Mouse (Mus musculus) layer of hippocampus, adult 18-20 months (tissue): Measurements from ENCODE around the gene Hist1h4m. TPM values are rescaled to one million over a fixed set of nuclear protein-coding genes. Genes with fewer than 3 reads are reported as not detected.

Experiments
- microRNA-seq, 2 experiments: library from miRNA; unstranded; fragments of <30 nt; microRNA quantifications; one replicate each; pipeline ENCODE4 v1.2.0; 2021
- total RNA-seq, 2 experiments: library from RNA; stranded (reverse); gene quantifications; 2 replicates each; pipeline ENCODE4 v1.2.3; 2021

Hist1h4m gene
- total RNA-seq, 2 experiments from 2014 or later, result 262 to 266 TPM

Small RNAs within 50 kb of the gene (microRNA-seq; reads per million reads assigned to microRNA genes)
- gene Gm19658, result 0 reads per million in 2 experiments
- gene Gm44346, result 0 reads per million in 2 experiments
- 0 reads per million in 2 experiments for gene Gm44466

Other genes with a start within 250 kb of the Hist1h4m start
- gene Olfr1364, start 230.0 kb upstream of the Hist1h4m start, total RNA-seq, result not detected
- not detected for gene Olfr1362, start 197.7 kb upstream of the Hist1h4m start, total RNA-seq
- gene Olfr11, start 169.2 kb upstream of the Hist1h4m start, total RNA-seq, result not detected
- not detected for gene Olfr1361, start 148.4 kb upstream of the Hist1h4m start, total RNA-seq
- gene Olfr1360, start 134.3 kb upstream of the Hist1h4m start, total RNA-seq, result not detected
- gene Olfr1359, start 113.6 kb upstream of the Hist1h4m start, total RNA-seq, result not detected
- 10 to 100 TPM; 27.6 to 36.7 TPM for gene Hist1h2bl, start 95.6 kb upstream of the Hist1h4m start, total RNA-seq
- 10 to 100 TPM in 1 of 2 experiments, 1 to 10 TPM in 1; 8.2 to 48.5 TPM for gene Hist1h2ai, start 95.3 kb upstream of the Hist1h4m start, total RNA-seq
- gene Hist1h3h, start 94.1 kb upstream of the Hist1h4m start, total RNA-seq, result 10 to 100 TPM; 48.4 to 55.7 TPM
- gene Hist1h2bm, start 89.7 kb upstream of the Hist1h4m start, total RNA-seq, result 1 to 10 TPM; 2.9 to 3.3 TPM
- 10 to 100 TPM; 14.8 to 23.1 TPM for gene Hist1h4j, start 76.7 kb upstream of the Hist1h4m start, total RNA-seq
- 100 to 1,000 TPM; 282 to 318 TPM for gene Hist1h4k, start 61.2 kb upstream of the Hist1h4m start, total RNA-seq
- gene Hist1h2ak, start 57.9 kb upstream of the Hist1h4m start, total RNA-seq, result 10 to 100 TPM; 11.8 to 15.2 TPM
- 1 to 10 TPM; 2.7 to 6.6 TPM for gene Hist1h2bn, start 57.6 kb upstream of the Hist1h4m start, total RNA-seq
- 1 to 10 TPM; 4.4 to 4.9 TPM for gene Hist1h1b, start 31.1 kb upstream of the Hist1h4m start, total RNA-seq
- 10 to 100 TPM; 45.5 to 56.3 TPM for gene Hist1h3i, start 28.4 kb upstream of the Hist1h4m start, total RNA-seq
- not detected for gene Hist1h2an, start 24.5 kb upstream of the Hist1h4m start, total RNA-seq
- gene Hist1h2bp, start 24.3 kb upstream of the Hist1h4m start, total RNA-seq, result 1 to 10 TPM; 4.7 to 5.9 TPM
- 10 to 100 TPM; 36.0 to 39.2 TPM for gene Hist1h2bq, start 1.5 kb upstream of the Hist1h4m start, total RNA-seq
- 10 to 100 TPM; 10.7 to 27.7 TPM for gene Hist1h2ao, start 1.3 kb upstream of the Hist1h4m start, total RNA-seq
- 10 to 100 TPM; 39.3 to 58.5 TPM for gene Hist1h4n, start 20.4 kb downstream of the Hist1h4m start, total RNA-seq
- 10 to 100 TPM in 1 of 2 experiments, not detected in 1; 24.8 TPM for gene Hist1h2ap, start 21.8 kb downstream of the Hist1h4m start, total RNA-seq
- 10 to 100 TPM; 36.0 to 38.4 TPM for gene Hist1h2br, start 22.0 kb downstream of the Hist1h4m start, total RNA-seq
- 1 to 10 TPM; 2.5 to 2.9 TPM for gene Zfp184, start 133.3 kb downstream of the Hist1h4m start, total RNA-seq
- gene Pom121l2, start 169.4 kb downstream of the Hist1h4m start, total RNA-seq, result under 1 TPM in 1 of 2 experiments, not detected in 1; 0.12 TPM
- 1 to 10 TPM in 1 of 2 experiments, under 1 TPM in 1; 0.58 to 1.3 TPM for gene Prss16, start 198.0 kb downstream of the Hist1h4m start, total RNA-seq
- 10 to 100 TPM in 1 of 2 experiments, 1 to 10 TPM in 1; 4.9 to 45.9 TPM for gene Hist1h2ah, start 223.8 kb downstream of the Hist1h4m start, total RNA-seq
- gene Hist1h2bk, start 224.1 kb downstream of the Hist1h4m start, total RNA-seq, result 10 to 100 TPM; 11.4 to 16.1 TPM
- gene Hist1h4i, start 229.6 kb downstream of the Hist1h4m start, total RNA-seq, result 10 to 100 TPM; 65.4 to 84.2 TPM
- gene Hist1h2ag, start 231.2 kb downstream of the Hist1h4m start, total RNA-seq, result 10 to 100 TPM in 1 of 2 experiments, 1 to 10 TPM in 1; 7.8 to 10.3 TPM
- gene Hist1h2bj, start 231.5 kb downstream of the Hist1h4m start, total RNA-seq, result 10 to 100 TPM in 1 of 2 experiments, 1 to 10 TPM in 1; 8.3 to 13.2 TPM